Mouse (Mus musculus) megakaryocyte, embryonic 14.5 days (primary cell): ENCODE measurements around the gene Ckap4.

Experiments used
- FLI1 ChIP-seq: IDR thresholded peaks from 2 replicates; pipeline ENCODE4 v1.6.1; 2012; ENCODE audit warnings: low read length, inconsistent platforms, mixed read lengths
- GATA1 ChIP-seq: IDR thresholded peaks from 3 replicates; pipeline ENCODE4 v1.6.1; 2012; ENCODE audit warnings: mixed read lengths, low read length, inconsistent platforms, borderline replicate concordance

GRCm38 (mm10) chr10:84481327-84481671 lies 52.6 kb downstream of the Ckap4 start:
- TF ChIP-seq GATA1 (no peak), FLI1 (no peak)
